Mouse (Mus musculus) olfactory bulb, adult 2 months (tissue): ENCODE results near the gene Eno1. TPM values are rescaled to one million over a fixed set of nuclear protein-coding genes. Genes with fewer than 3 reads are reported as not detected.
"Not testable (repeated sequence)": the region's sequence is repeated elsewhere in the genome, so short reads cannot be mapped to it uniquely, and the experiment has no call there.

Source experiments
- H3K27ac ChIP-seq: fragments of 200-500 bp; 2 replicates; pipeline ENCODE4 v1.5.1; 2012; ENCODE audit warnings: low read depth, low read length; ENCODE audit not compliant: insufficient read depth
- H3K4me1 ChIP-seq: fragments of 200-500 bp; 2 replicates; pipeline ENCODE4 v1.6.1; 2012; ENCODE audit warnings: low read length; ENCODE audit not compliant: control insufficient read depth, insufficient read depth
- H3K4me3 ChIP-seq: fragments of 200-500 bp; 2 replicates; pipeline ENCODE4 v1.5.1; 2012; ENCODE audit warnings: mild to moderate bottlenecking, low read depth, low read length, moderate library complexity; ENCODE audit not compliant: insufficient read depth
- CTCF ChIP-seq: fragments of 200-500 bp; IDR thresholded peaks from 2 replicates; pipeline ENCODE4 v1.5.1; 2012; ENCODE audit warnings: low read depth, mild to moderate bottlenecking, low read length, moderate library complexity; ENCODE audit not compliant: insufficient read depth
- POLR2A ChIP-seq: fragments of 200-500 bp; IDR thresholded peaks from 2 replicates; pipeline ENCODE4 v1.6.1; 2012; ENCODE audit warnings: mild to moderate bottlenecking, low read depth, low read length, moderate library complexity; ENCODE audit not compliant: insufficient read depth
- WGBS: fragments of 180-500 bp; shearing (Covaris S2); methylation state at CpG from one replicate; pipeline ENCODE4 v1.1.7; 2018; 5-methylcytosine and 5-hydroxymethylcytosine counted together
- polyA plus RNA-seq: library from polyadenylated mRNA; stranded (reverse); fragments of >200 nt; gene quantifications from 2 replicates; pipeline ENCODE4 v1.2.4, GENCODE M21; 2012; ENCODE audit warnings: low replicate concordance; ENCODE audit not compliant: missing spikeins, insufficient read depth, insufficient read length

The Eno1 gene
- polyA plus RNA-seq, 1 experiment = not detected

DNA sequence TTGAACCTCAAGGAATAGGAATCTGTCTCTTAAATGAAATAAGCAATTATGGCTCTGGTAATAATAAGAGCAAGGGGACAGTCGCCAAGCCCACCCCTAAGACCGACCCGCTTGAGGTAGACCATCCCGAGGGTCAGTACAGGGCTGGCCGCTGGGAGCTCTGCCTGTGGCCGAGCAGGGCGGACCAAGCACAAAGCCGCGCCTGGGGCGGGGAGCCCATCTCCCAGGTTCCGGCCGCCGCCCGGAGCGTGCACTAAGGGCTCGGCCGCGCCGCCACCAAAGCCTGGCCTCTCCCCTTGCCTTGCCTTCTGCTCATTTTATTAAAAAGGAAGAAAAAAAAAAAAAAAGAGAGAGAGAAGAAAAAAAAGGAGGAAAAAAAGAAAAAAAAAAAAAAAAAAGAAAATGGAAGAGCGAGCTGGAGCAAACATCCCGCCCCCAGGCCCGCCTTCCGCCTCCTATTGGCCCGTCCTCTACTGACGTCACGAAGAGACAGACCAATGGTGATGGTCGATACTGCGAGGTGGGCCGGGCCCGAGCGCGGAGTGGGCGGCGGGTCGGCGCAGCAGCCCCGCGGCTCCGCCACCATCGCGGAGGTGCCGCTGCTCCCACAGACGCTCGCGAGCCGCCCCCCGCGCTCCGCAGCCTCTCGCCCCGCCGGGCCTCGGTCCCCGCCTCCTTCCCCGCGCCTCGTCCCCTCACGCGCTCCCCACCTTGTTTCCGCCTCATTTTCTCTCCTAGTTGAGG, 44.7 kb downstream of the Eno1 start, which contains the start of gene Rere:
TSS of gene Rere (plus strand) at position 629 of the 744 bp plus-strand sequence.
- no peaks in the 10 kb centered on the region for H3K4me1 ChIP-seq
- peak within 1 kb of the TSS; percentile 100 for H3K27ac ChIP-seq
- under 1% methylated on average over 60 of the region's 60 CpGs for WGBS
- H3K4me3 ChIP-seq = peak within 1 kb of the TSS; percentile 84
- TF ChIP-seq CTCF = 0 out of 2 replicates have a peak, but pooled peaks have one; percentile 12
- peak; percentile 93 for TF ChIP-seq POLR2A

DNA sequence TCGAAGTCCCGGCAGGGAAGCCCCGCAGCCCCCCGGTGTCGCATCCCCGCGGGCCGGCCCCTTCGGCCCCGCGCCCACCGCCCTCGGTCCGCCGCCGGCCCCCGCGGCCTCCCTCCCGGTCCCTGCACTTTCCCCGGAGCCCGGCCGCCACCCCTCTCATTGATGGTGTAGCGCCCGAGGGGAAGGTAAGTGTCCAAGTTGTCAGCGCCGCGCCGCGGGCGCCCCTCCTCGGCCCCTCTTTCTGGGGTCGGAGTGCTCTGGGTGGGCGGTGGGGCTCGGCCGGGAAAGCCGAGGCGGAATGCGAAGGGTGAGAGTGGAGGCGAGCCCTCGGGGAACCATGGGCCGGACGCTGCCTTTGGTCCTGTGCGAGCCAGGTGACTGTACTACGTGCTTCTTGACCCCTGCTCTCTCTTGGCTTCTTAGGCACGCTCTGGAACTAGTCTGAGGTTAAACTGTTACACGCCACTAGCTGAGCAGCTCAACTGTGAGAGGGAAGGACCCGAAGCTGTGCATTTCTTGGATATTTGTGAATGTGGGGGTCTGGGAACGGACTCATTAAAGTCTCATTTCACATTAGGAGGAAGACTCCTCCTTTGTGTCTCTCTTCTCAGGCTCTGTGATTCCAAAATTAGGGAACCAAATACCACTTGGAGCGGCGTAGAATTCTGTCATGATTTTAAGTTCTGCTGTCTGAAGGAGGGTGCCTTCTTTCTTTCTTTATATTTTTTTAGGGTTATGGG, 45.5 kb downstream of the Eno1 start:
- 1% methylated on average over 50 of the region's 50 CpGs for WGBS
- TF ChIP-seq POLR2A = no peak
- H3K4me1 ChIP-seq = no peaks in the 10 kb centered on the region

DNA sequence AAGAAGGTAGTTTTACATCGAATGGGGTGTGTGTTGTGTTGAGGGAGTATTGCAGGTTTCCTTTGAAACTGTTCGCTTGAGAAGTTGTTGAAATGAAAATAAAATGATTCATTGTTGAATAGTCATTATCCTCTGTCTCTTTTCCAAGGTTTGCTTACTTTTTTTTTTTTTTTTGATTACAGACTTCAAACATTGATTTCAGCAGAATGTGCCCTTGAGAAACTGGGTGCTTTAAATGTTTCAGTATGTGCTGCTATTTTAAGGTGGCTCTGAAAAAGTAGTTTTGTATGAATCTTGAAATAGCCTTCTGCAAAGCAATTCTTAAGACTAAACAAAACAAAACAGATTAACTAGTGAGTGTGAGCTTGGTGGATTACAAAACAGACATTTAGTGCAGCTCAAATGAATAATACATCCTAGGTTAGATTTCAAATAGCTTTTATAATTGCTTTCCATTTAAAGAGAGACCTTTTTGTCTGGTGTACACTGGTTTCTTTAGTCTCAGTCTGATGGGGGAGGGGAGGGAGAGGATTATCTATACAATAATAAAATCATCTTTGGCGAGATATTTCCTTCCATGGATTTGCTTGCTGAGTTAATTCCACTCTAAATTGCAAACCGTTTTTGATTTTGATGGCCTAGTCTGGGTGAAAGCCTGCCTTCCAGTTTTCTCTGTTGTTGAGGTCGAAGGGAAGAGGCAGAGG, 46.3 kb downstream of the Eno1 start:
- H3K27ac ChIP-seq = peak overlapping the region; percentile 49
- no peaks in the 10 kb centered on the region for H3K4me1 ChIP-seq
- H3K4me3 ChIP-seq = peak overlapping the region; percentile 48
- WGBS = 6% methylated on average over 5 of the region's 5 CpGs
- TF ChIP-seq POLR2A (no peak), CTCF (no peak)

More for the DNA sequence above, 45.5 kb downstream of the Eno1 start:
- peak overlapping the region; percentile 80 for H3K4me3 ChIP-seq
- peak overlapping the region; percentile 86 for H3K27ac ChIP-seq

DNA sequence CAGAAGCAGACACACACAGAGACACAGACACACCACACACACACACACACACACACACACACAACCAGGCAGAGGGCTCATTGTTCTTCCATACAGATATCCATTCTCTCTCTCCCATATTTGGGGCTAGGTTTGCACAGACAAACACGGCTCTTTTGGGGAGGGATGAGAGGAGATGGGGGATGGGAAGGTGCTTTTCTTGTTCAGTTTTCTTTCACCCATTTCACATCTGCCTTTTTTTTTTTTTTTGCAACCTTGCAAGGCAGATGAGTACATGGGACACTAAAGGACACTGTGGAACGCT, 46.8 kb downstream of the Eno1 start:
- TF ChIP-seq CTCF = no peak
- TF ChIP-seq POLR2A = no peak
- no peaks in the 10 kb centered on the region for H3K4me1 ChIP-seq
- peak overlapping the region; percentile 49 for H3K27ac ChIP-seq
- H3K4me3 ChIP-seq = peak overlapping the region; percentile 48
- WGBS = 13% methylated on average over 2 of the region's 2 CpGs

DNA sequence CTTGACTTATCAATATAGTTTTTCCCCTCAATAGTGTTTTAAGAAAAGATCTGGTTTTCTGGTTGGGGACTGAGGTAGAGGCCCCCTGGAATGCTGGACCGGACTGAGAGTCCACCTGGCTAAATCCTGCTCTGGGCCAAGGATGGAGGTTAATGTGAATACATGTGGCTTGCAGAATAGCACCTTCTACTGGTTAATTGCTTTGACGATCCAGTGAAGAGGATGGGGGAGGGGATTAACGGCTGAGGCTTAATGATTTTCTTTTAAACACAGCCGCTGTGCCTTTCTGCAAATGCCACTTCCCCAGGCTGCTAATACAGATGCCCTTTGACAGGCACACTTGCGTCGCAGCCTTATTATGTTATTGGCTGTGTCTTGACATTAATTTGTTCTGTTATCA, 47.5 kb downstream of the Eno1 start:
- Histone ChIP-seq H3K27ac (no peak overlapping the region), H3K4me1 (no peaks in the 10 kb centered on the region), H3K4me3 (peak overlapping the region; percentile 28)
- TF ChIP-seq CTCF (no peak), POLR2A (no peak)
- WGBS = 9% methylated on average over 6 of the region's 6 CpGs

DNA sequence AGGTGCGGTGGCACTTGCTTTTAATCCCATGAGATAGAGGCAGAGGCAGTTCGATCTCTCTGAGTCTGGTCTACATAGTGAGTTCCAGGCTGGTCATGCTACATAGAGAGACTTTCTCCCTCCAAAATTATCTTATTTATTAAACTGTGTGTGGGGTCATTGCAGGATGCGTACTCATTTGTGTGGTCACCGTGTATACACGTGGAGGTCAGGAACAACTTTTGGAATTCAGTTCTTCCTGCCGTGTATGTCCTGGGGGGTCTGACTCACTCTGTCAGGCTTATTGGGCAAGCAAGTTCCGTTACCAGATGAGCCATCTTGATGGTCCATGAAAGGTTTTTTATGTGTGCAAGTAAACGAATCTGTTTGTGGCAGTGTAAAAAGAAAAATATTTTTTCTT, 50.5 kb downstream of the Eno1 start:
- H3K4me3 ChIP-seq = no peak overlapping the region
- TF ChIP-seq POLR2A = no peak
- TF ChIP-seq CTCF = no peak
- 75% methylated on average over 8 of the region's 8 CpGs for WGBS
- no peak overlapping the region for H3K27ac ChIP-seq
- peaks cover 2% of the 10 kb centered on the region; the same call in 1 of the 2 replicates for H3K4me1 ChIP-seq

DNA sequence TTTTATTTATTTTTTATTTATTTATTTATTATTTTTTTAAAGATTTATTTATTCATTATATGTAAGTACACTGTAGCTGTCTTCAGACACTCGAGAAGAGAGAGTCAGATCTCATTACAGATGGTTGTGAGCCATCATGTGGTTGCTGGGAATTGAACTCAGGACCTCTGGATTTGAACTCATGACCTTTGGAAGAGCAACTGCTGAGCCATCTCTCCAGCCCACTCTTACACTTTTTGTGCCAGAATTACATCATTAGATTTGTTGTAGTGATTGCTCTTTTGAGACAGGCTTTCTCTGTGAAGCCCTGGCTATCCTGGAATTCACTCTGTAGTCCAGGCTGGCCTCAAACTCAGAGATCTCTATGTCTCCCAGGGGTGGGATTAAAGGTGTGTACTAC, 50.9 kb downstream of the Eno1 start:
- H3K4me1 ChIP-seq, H3K4me3 ChIP-seq, H3K27ac ChIP-seq: not testable (repeated sequence)
- 71% methylated on average over 1 of the region's 1 CpGs for WGBS

DNA sequence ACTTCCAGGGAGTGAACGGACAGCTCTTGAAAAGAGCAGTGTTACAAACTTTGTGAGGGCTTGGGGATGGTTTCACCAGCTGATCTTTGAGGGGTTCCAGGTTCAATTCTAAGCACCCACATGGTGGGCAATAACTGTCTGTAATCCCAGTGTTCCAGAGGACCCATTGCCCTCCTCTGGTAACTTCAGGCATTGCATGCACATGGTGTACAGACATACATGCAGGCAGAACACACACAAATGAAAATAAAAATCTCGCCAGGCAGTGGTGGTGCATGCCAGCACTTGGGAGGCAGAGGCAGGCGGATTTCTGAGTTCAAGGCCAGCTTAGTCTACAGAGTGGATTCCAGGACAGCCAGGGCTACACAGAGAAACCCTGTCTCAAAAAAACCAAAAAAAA, 55.4 kb downstream of the Eno1 start:
- WGBS = 92% methylated on average over 3 of the region's 3 CpGs
- Histone ChIP-seq H3K4me3 (no peak overlapping the region), H3K27ac (no peak overlapping the region), H3K4me1 (peaks cover 2% of the 10 kb centered on the region; the same call in 1 of the 2 replicates)
- TF ChIP-seq POLR2A (no peak), CTCF (no peak)

DNA sequence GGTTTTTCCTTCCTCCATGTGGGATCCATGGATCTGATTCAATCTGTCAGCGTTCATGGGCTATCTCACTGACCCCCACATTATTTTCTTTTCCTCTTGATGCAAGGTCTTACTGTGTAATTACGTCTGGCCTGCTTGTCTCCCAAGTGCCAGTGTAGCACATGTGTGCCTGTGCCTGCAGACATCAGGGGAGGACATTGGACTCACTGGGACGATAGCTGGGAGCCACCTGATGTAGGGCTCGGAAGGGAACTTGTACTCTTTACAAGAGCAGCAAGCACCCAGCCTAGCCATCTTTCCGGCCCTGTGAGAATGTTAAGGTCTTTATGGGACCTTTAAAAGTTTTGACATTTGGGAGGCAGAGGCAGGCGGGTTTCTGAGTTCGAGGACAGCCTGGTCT, 58.3 kb downstream of the Eno1 start:
- WGBS = 90% methylated on average over 7 of the region's 7 CpGs
- H3K4me1 ChIP-seq = peaks cover 2% of the 10 kb centered on the region; the same call in 1 of the 2 replicates
- H3K4me3 ChIP-seq = no peak overlapping the region
- H3K27ac ChIP-seq = no peak overlapping the region
- TF ChIP-seq CTCF = no peak
- no peak for TF ChIP-seq POLR2A
